Mouse (Mus musculus) neural tube, embryonic 11.5 days (tissue): ENCODE results near the gene Fam186a. TPM values are rescaled to one million over a fixed set of nuclear protein-coding genes. Genes with fewer than 3 reads are reported as not detected.
"Not testable (repeated sequence)": the region's sequence is repeated elsewhere in the genome, so short reads cannot be mapped to it uniquely, and the experiment has no call there.

Experiments
- ATAC-seq: fragments of 200-750 bp; cut with Nextera tagmentation; 2 replicates; pipeline ENCODE4 v1.8.0; 2017; ENCODE audit warnings: moderate number of reproducible peaks, mild to moderate bottlenecking, moderate TSS enrichment, moderate library complexity; ENCODE audit not compliant: insufficient read depth, low FRiP score, low TSS enrichment
- DNase-seq: peaks from one replicate; pipeline ENCODE4 v3.0.0-alpha.2; 2015; ENCODE audit warnings: low spot score
- H3K27ac ChIP-seq: fragments of 300-500 bp; sonication (generic); 2 replicates; pipeline ENCODE4 v1.5.1; 2014; ENCODE audit warnings: low read depth, mild to moderate bottlenecking, low read length
- H3K27me3 ChIP-seq: fragments of 300-500 bp; sonication (generic); 2 replicates; pipeline ENCODE4 v1.6.1; 2014; ENCODE audit warnings: mild to moderate bottlenecking, low read length, mixed read lengths; ENCODE audit not compliant: control insufficient read depth, insufficient read depth
- H3K36me3 ChIP-seq: fragments of 300-500 bp; sonication (generic); 2 replicates; pipeline ENCODE4 v1.6.1; 2014; ENCODE audit warnings: mild to moderate bottlenecking, low read length, moderate library complexity, mixed read lengths; ENCODE audit not compliant: control insufficient read depth, insufficient read depth
- H3K4me1 ChIP-seq: fragments of 300-500 bp; sonication (generic); 2 replicates; pipeline ENCODE4 v1.6.1; 2014; ENCODE audit warnings: low read length, mixed read lengths; ENCODE audit not compliant: control insufficient read depth, insufficient read depth
- H3K4me2 ChIP-seq: fragments of 300-500 bp; sonication (generic); 2 replicates; pipeline ENCODE4 v1.6.1; 2014; ENCODE audit warnings: low read depth, mild to moderate bottlenecking, moderate library complexity
- H3K4me3 ChIP-seq: fragments of 300-500 bp; sonication (generic); 2 replicates; pipeline ENCODE4 v1.5.1; 2014; ENCODE audit warnings: low read depth, low read length
- H3K9ac ChIP-seq: fragments of 300-500 bp; sonication (generic); 2 replicates; pipeline ENCODE4 v1.6.1; 2014; ENCODE audit warnings: mild to moderate bottlenecking, low read length
- H3K9me3 ChIP-seq: fragments of 300-500 bp; sonication (generic); 2 replicates; pipeline ENCODE4 v1.6.1; 2016; ENCODE audit warnings: low read length; ENCODE audit not compliant: control insufficient read depth
- WGBS: fragments of 180-500 bp; shearing (Covaris S2); extraction: QIAGEN DNeasy Blood & Tissue Kit; methylation state at CpG from one replicate; pipeline ENCODE4 v1.1.7; 2014; 5-methylcytosine and 5-hydroxymethylcytosine counted together
- polyA plus RNA-seq: library from polyadenylated mRNA; unstranded; fragments of >200 nt; fragmentation: Nextera tagmentation; extraction: Ambion mirVana; gene quantifications from 2 replicates; pipeline ENCODE4 v1.2.1, GENCODE M21; 2014

The Fam186a gene
- polyA plus RNA-seq, 1 experiment from 2014 or later = not detected

DNA sequence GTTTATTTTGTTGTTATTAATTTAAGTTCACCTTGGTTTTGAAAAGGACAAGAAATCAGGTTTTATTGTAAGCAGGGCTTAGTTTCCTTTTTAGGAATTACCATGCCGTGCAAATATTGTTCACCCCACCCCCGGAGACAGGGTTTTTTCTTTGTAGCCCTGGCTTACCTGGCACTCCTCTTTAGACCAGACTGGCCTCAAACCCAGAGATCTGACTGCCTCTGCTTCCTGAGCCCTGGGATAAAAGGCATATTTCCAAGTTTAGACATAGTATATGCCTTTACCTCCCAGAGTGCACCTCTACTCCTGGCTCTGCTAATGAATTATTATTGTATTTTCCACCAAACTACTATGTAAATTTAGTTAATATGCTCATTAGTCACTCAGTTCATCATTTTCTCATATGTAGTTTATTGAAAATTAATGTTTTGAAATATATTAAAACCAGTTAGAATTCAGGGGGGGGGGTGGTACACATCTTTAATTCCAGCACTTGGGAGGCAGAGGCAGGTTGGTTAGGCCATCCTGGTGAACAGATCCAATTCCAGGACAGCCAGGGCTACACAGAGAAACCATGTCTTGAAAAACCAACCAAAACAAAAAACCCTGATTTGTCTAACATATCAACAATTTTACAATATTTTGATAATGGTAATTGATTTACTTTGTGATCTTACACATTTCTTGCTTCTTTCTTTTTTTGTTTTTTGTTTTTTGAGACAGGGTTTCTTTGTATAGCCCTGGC is 7.8 kb upstream of the Fam186a start:
- H3K36me3 ChIP-seq = no peaks in the 10 kb centered on the region
- H3K9ac ChIP-seq = no peak overlapping the region
- DNase-seq (no peak), ATAC-seq (no peak)
- H3K9me3 ChIP-seq = no peaks in the 10 kb centered on the region
- peaks cover 3% of the 10 kb centered on the region; the same call in 1 of the 2 replicates for H3K4me1 ChIP-seq
- no peak overlapping the region for H3K27ac ChIP-seq
- no peak overlapping the region for H3K4me3 ChIP-seq
- H3K4me2 ChIP-seq = no peak overlapping the region
- 89% methylated on average over 2 of the region's 2 CpGs for WGBS
- H3K27me3 ChIP-seq = no peaks in the 10 kb centered on the region

DNA sequence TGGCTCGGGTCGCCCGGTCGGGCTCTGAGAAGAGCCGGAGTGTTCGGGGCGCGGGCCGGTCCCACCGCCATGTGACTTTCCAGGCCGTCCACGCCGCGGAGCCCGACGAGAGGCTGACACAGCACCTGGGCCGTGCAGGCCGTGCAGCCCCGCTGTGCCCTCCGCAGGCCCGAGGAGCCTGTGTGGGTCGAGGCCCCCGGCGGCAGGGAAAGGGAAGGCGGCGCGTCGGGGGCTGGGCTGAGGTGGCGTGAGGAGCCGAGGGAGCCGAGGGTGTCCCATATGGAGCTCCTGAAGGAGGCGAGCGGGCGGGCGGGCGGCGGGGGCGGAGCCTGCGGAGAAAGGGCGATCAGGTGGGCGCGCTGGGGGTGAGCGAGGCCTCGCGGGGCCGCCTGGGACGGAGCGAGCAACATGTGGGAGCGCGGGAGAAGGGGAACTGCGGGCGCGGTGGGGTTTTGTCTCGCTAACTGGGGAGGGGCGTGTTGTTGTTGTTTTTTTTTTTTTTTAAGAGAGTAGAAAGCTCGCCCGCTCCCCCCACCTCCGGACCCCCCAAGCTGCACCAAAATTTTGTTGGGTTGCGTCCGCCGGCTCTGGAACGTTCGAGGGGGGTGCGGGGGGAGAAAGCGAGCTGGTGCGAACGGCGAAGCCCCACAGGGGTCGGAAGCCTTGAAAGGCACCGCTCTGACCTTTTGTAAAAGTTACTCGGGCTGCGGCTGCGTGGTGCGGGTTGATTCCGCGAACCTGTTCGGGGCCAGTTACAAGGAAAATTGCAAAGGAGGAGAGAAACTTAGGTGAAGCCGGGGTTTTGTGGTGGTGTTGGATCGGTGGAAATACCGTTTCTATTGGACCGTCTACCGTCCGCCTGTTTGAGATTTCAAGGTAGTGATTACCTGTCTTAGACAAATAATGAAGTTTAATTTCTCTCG is 6.4 kb upstream of the Fam186a start:
- H3K4me3 ChIP-seq = peak overlapping the region; percentile 93
- H3K4me2 ChIP-seq = peak overlapping the region; percentile 76
- WGBS = under 1% methylated on average over 83 of the region's 84 CpGs
- no peaks in the 10 kb centered on the region for H3K36me3 ChIP-seq
- peak overlapping the region; percentile 94 for H3K27ac ChIP-seq
- no peaks in the 10 kb centered on the region for H3K27me3 ChIP-seq
- H3K4me1 ChIP-seq = peaks cover 3% of the 10 kb centered on the region; the same call in 1 of the 2 replicates
- ATAC-seq (peak; percentile 82), DNase-seq (peak; percentile 79)
- no peaks in the 10 kb centered on the region for H3K9me3 ChIP-seq
- peak overlapping the region; percentile 85 for H3K9ac ChIP-seq

DNA sequence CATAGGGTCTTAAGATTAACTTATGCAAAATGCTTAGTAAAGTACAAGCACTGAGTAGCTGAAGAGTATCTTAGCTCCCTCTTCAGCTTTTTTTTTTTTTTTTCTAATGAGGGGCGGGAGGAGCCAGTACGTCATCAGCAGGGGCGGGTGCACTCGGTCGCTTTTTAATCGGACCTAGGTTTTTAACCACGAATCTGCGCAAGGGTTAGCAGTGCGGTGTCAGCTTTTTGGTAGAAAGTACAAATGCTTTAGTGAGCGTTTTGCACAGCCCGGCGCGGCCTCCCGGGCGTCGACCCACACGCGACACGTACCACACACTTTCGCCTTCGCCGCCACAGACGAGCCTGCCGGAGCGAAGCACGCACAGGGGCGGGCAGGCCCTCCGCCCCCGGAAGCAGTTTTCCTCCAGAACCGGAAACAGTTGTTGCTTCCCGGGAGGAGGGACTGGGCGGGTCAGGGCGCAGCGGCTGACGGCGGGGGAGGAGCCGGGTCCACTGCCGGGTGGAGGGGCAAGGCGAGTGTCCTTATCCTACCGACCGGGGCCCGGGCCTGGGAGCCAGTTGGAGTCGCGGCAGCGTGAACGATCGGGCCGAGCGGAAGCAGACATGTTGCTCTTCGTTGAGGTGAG is 5.6 kb upstream of the Fam186a start:
- no peaks in the 10 kb centered on the region for H3K27me3 ChIP-seq
- DNase-seq (peak; percentile 95), ATAC-seq (peak; percentile 96)
- H3K4me1 ChIP-seq = peaks cover 3% of the 10 kb centered on the region; the same call in 1 of the 2 replicates
- H3K27ac ChIP-seq = peak overlapping the region; percentile 94
- H3K4me3 ChIP-seq = peak overlapping the region; percentile 93
- under 1% methylated on average over 49 of the region's 50 CpGs for WGBS
- H3K4me2 ChIP-seq = peak overlapping the region; percentile 76
- no peaks in the 10 kb centered on the region for H3K36me3 ChIP-seq
- peak overlapping the region; percentile 85 for H3K9ac ChIP-seq
- H3K9me3 ChIP-seq = no peaks in the 10 kb centered on the region

- no peaks in the 10 kb centered on the region for H3K27me3 ChIP-seq
- H3K9me3 ChIP-seq = no peaks in the 10 kb centered on the region
- no peak overlapping the region for H3K27ac ChIP-seq
- H3K4me2 ChIP-seq = no peak overlapping the region
- peaks cover 3% of the 10 kb centered on the region; the same call in 1 of the 2 replicates for H3K4me1 ChIP-seq
- no peak overlapping the region for H3K9ac ChIP-seq
- DNase-seq (no peak), ATAC-seq (no peak)
- H3K4me3 ChIP-seq = no peak overlapping the region
- WGBS = 88% methylated on average over 1 of the region's 1 CpGs
- no peaks in the 10 kb centered on the region for H3K36me3 ChIP-seq
These were observed 3.7 kb upstream of the Fam186a start for GRCm38 (mm10) chr15:99970606-99971005.

DNA sequence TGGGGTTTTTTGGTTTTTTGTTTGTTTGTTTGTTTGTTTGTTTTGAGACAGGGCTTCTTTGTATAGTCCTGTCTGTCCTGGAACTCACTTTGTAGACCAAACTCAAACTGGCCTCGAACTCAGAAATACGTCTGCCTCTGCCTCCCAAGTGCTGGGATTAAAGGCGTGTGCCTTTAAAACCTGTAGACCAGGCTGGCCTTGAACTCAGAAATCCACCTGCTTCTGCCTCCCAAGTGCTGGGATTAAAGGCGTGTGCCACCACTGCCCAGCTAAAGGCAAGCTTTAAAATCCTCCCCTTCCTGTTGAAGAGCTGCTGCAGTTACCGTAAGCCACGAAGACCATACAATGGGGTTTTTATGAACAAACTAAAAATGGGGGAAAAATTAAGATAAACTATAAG is 2.9 kb upstream of the Fam186a start, which contains the start of gene Larp4:
TSS of gene Larp4 (plus strand) at position 301 of the 400 bp plus-strand sequence.
- DNase-seq, H3K36me3 ChIP-seq, H3K27me3 ChIP-seq, H3K4me3 ChIP-seq, H3K4me2 ChIP-seq, H3K27ac ChIP-seq, H3K9ac ChIP-seq, H3K4me1 ChIP-seq, ATAC-seq, H3K9me3 ChIP-seq: not testable (repeated sequence)
- 87% methylated on average over 6 of the region's 6 CpGs for WGBS

- Histone ChIP-seq H3K9me3 (no peaks in the 10 kb centered on the region), H3K4me2 (no peak overlapping the region), H3K4me1 (no peaks in the 10 kb centered on the region), H3K27me3 (no peaks in the 10 kb centered on the region), H3K36me3 (no peaks in the 10 kb centered on the region), H3K9ac (no peak overlapping the region), H3K27ac (no peak overlapping the region), H3K4me3 (no peak overlapping the region)
- DNase-seq = no peak
- WGBS = 88% methylated on average over 8 of the region's 8 CpGs
- ATAC-seq = no peak
These were observed 1.6 kb downstream of the Fam186a start for GRCm38 (mm10) chr15:99965103-99965775.

DNA sequence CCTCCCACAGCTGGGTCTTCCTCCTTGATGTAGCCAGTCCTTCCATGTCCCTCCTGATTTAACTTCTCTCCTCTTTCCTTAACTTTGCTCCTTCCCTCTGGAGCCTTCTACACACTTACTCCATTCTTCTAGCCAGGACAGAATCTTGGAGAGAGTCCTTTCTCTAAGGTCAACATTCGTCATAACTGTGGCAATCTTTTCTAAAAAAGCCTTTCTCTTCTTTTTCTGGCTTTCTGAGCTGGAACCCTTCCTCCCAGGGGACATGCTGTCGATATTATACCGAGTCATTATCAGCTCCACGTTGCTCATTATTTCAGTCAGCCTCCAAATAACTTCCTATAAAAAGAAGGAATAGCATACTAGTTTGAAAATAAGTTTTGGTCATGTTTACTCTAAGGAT is 11.5 kb downstream of the Fam186a start:
- 86% methylated on average over 4 of the region's 4 CpGs for WGBS
- Histone ChIP-seq H3K4me2 (no peak overlapping the region), H3K9ac (no peak overlapping the region), H3K9me3 (no peaks in the 10 kb centered on the region), H3K36me3 (no peaks in the 10 kb centered on the region), H3K4me3 (no peak overlapping the region), H3K27ac (no peak overlapping the region), H3K27me3 (no peaks in the 10 kb centered on the region), H3K4me1 (no peaks in the 10 kb centered on the region)
- ATAC-seq (no peak), DNase-seq (no peak)

DNA sequence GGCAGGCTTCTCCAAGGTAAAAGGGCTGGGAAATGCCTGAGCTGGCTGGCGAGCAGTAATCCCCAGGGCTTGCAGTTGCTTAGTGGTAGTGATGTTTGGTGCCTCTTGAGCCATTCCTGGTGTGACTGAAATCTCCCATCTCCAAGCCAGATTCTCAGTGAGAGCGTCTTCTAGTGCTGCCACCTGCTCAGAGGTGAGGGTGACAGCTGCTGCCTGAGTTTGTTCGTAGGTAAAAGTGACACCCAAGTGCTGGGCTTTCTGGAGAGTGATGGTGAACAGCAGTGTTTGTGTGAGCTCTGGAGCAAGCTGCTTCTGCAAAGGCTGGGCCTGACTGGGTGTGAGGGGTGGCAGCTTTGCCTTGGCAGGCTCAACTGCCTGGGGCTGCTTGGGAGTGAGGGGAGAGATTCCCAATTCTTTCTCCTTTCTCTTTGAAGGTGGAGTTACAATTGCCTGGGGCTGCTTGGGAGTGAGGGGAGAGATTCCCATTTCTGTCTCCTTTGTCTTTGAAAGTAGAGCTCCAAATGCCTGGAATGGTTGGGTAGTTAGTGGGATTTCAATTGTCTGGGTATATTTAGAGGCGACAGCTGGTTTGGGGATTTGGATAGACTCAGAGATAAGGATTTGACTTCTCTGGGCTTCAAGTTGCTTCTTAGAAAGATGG is 25.8 kb downstream of the Fam186a start:
- no peaks in the 10 kb centered on the region for H3K4me1 ChIP-seq
- no peak overlapping the region for H3K4me3 ChIP-seq
- no peaks in the 10 kb centered on the region for H3K9me3 ChIP-seq
- no peak overlapping the region for H3K4me2 ChIP-seq
- ATAC-seq = no peak
- H3K36me3 ChIP-seq = no peaks in the 10 kb centered on the region
- no peaks in the 10 kb centered on the region for H3K27me3 ChIP-seq
- no peak for DNase-seq
- no peak overlapping the region for H3K27ac ChIP-seq
- WGBS = 82% methylated on average over 4 of the region's 4 CpGs
- H3K9ac ChIP-seq = no peak overlapping the region
